Mouse (Mus musculus) liver, adult 2 months (tissue): ENCODE results near the gene Ptprm.

ENCODE experiments used
- CTCF ChIP-seq: fragments of 200-500 bp; IDR thresholded peaks from 2 replicates; pipeline ENCODE4 v1.5.1; 2011; ENCODE audit warnings: low read depth, low read length, control low read depth
- POLR2A ChIP-seq: fragments of 200-500 bp; IDR thresholded peaks from 2 replicates; pipeline ENCODE4 v1.6.1; 2011; ENCODE audit warnings: low read length, control low read depth; ENCODE audit not compliant: insufficient read depth; ENCODE audit errors: extremely low read depth

- TF ChIP-seq CTCF, result no peak
- TF ChIP-seq POLR2A, result no peak
Measured at GRCm38 (mm10) chr17:66751746-66752145, 602.5 kb downstream of the Ptprm start.
